Mouse (Mus musculus): Measurements from ENCODE around the gene Alkbh4. TPM values are rescaled to one million over a fixed set of nuclear protein-coding genes. Genes with fewer than 3 reads are reported as not detected.
"Not testable (repeated sequence)": the region's sequence is repeated elsewhere in the genome, so short reads cannot be mapped to it uniquely, and the experiment has no call there.

The Alkbh4 gene
- total RNA-seq, 2 experiments from 2014 or later: 10.2 to 11.5 TPM

GRCm38 (mm10) chr5:136142746-136143145 lies 6.8 kb downstream of the Alkbh4 start:
- DNase-seq (ENCODE audit: low spot score in 2 of 2): no peak

- no peak for DNase-seq (ENCODE audit: low spot score in 2 of 2)
Measured at GRCm38 (mm10) chr5:136143161-136143755, 7.3 kb downstream of the Alkbh4 start.

GRCm38 (mm10) chr5:136144606-136145430 lies 8.9 kb downstream of the Alkbh4 start:
- no peak for DNase-seq (ENCODE audit: low spot score in 2 of 2)

GRCm38 (mm10) chr5:136146936-136147335 lies 11.0 kb downstream of the Alkbh4 start:
- DNase-seq (ENCODE audit: low spot score in 2 of 2): no peak

GRCm38 (mm10) chr5:136147704-136148103 lies 11.8 kb downstream of the Alkbh4 start:
- no peak for DNase-seq (ENCODE audit: low spot score in 2 of 2)

- DNase-seq (ENCODE audit: low spot score in 2 of 2): not testable (repeated sequence)
Measured at GRCm38 (mm10) chr5:136149134-136149576, 13.2 kb downstream of the Alkbh4 start.

GRCm38 (mm10) chr5:136152365-136152764 lies 16.4 kb downstream of the Alkbh4 start:
- DNase-seq (ENCODE audit: low spot score in 2 of 2): no peak

GRCm38 (mm10) chr5:136155399-136155798 lies 19.5 kb downstream of the Alkbh4 start:
- DNase-seq (ENCODE audit: low spot score in 2 of 2): no peak

- not testable (repeated sequence) for DNase-seq (ENCODE audit: low spot score in 2 of 2)
Measured at GRCm38 (mm10) chr5:136160084-136160483, 24.1 kb downstream of the Alkbh4 start.

GRCm38 (mm10) chr5:136163807-136164474 lies 28.0 kb downstream of the Alkbh4 start:
- no peak for DNase-seq (ENCODE audit: low spot score in 2 of 2)

- DNase-seq (ENCODE audit: low spot score in 2 of 2): no peak
Measured at GRCm38 (mm10) chr5:136165246-136165645, 29.3 kb downstream of the Alkbh4 start.

- no peak for DNase-seq (ENCODE audit: low spot score in 2 of 2)
Measured at GRCm38 (mm10) chr5:136167296-136167695, 31.4 kb downstream of the Alkbh4 start.

- no peak for DNase-seq (ENCODE audit: low spot score in 2 of 2)
Measured at GRCm38 (mm10) chr5:136168071-136168470, 32.1 kb downstream of the Alkbh4 start.

GRCm38 (mm10) chr5:136169626-136170511 lies 33.9 kb downstream of the Alkbh4 start:
- DNase-seq (ENCODE audit: low spot score in 2 of 2): no peak

GRCm38 (mm10) chr5:136170512-136171362 lies 34.8 kb downstream of the Alkbh4 start, which contains the start of gene Orai2:
TSS of gene Orai2 (minus strand) at chr5:136170713.
- peak; percentile 41 to 51 for DNase-seq (ENCODE audit: low spot score in 2 of 2)

GRCm38 (mm10) chr5:136171363-136172341 lies 35.7 kb downstream of the Alkbh4 start:
- DNase-seq (ENCODE audit: low spot score in 2 of 2): no peak

GRCm38 (mm10) chr5:136172939-136173338 lies 37.0 kb downstream of the Alkbh4 start:
- no peak for DNase-seq (ENCODE audit: low spot score in 2 of 2)

GRCm38 (mm10) chr5:136173606-136174463 lies 37.9 kb downstream of the Alkbh4 start:
- no peak for DNase-seq (ENCODE audit: low spot score in 2 of 2)

Data from adrenal gland, postnatal 4 days (tissue).